Mouse (Mus musculus) heart, postnatal 4 days (tissue): ENCODE measurements around the gene Scn1b. TPM values are rescaled to one million over a fixed set of nuclear protein-coding genes. Genes with fewer than 3 reads are reported as not detected.

Experiments
- DNase-seq: peaks from one replicate; pipeline ENCODE4 v3.0.0; 2021
- total RNA-seq, 2 experiments: library from RNA; stranded (reverse); gene quantifications; 2 replicates each; pipeline ENCODE4 v1.2.3; 2021

Gene Scn1b
- total RNA-seq, 2 experiments from 2014 or later, result 8.2 to 10.4 TPM

DNA sequence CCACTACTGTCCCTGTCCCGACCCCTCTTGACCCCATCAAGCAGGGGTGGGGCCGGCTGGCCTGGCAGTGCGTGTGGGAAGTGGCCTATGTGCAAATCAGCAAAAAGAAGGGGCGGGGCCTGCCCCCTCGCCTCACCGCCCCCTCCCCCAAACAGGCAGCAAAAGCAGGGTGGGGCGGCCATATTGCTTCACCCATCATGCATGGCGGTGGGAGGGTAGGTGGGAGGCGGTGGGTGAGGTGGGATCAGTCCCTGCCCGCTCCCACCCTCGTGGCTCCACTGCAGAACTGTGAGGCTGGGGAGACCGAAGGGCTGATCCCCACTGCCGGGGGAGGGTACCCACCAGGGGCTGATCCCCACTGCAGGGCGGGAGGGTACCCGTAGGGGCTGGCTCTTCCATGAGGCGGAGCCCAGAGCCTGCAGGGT, 10.1 kb downstream of the Scn1b start:
- DNase-seq, result no peak

DNA sequence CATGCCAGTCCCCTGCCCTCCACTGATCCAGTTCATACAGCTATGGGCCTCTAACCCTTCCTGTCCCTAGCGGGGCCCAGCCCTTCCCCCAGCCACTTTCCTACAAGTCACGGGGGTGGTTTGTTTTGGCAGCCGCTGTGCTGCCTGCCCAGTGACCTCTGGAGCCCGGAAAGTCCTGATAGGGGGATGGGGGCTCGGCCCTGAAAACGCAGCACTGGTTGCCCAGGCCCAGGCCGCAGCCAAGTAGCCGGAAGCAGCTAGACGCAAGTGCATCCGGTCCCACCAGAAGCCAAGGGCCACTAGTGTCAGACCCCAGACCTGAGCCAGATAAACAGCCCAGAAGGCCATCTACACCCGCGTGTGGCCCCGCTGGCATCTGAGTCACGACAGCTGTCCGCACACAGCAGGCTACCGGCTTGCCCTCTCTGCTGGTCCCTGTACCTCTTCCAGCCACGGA, 11.2 kb downstream of the Scn1b start:
- DNase-seq, result peak; percentile 85

DNA sequence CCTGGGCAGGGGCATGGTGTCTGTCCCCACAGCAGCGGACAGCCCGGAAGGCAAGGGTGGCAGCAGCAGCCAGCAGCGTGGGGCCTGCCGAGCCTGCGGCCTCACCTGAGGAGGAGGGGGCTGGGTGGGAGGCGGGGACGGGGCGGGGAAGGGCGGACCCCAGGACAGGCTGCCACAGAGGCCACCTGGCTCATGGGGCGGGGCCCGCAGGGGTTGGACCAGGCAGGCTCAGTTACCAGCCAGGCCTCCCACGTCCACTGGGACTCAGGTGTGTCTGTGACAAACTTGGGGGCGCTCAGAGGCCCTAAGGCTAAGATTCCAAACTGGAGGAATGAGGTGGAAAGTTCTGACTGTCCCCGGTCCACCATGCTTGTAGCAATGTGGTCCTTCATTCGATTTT, 11.6 kb downstream of the Scn1b start, which contains the start of gene Hpn:
Hpn (minus strand) TSS at position 109 of the 400 bp plus-strand sequence.
- DNase-seq, result no peak

DNA sequence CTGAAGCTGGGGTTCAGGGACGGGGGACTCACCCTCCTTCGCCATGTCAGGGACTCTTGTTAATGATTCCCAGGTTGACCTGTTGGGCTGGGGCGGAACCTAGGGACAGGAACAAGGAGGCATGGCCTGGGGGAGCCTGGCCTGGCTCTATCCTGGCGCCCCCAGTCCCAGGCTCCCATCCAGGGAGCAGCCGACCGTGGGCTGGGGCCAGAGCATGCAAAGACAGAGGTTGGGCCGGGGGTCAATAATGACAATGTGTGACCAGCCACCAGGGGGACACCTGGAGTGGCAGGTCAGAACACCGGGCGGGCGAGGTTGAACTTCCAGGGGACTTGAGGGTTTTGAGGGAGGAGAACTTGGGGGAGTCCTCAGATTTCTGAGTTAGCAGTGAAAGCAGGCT, 12.2 kb downstream of the Scn1b start:
- no peak for DNase-seq

DNA sequence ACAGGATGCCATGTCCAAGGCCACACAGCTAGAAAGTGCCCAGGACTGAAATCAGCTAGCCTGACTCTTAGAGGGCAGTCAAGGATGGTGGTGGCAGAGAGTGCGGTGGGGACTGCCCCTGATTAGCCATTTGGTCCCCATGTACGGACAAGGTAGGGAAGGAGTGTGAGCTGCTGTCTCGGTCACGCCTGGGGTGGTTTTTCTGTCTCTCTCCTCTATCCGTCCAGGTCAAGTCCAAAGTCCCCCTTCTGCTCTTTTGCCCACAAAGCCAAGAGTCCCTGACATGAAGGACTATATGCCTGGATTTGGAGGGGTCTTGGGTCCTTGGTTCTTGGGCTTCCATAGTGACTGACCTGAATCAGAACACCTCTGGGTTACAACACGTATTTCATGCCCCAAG, 13.0 kb downstream of the Scn1b start:
- DNase-seq, result no peak

DNA sequence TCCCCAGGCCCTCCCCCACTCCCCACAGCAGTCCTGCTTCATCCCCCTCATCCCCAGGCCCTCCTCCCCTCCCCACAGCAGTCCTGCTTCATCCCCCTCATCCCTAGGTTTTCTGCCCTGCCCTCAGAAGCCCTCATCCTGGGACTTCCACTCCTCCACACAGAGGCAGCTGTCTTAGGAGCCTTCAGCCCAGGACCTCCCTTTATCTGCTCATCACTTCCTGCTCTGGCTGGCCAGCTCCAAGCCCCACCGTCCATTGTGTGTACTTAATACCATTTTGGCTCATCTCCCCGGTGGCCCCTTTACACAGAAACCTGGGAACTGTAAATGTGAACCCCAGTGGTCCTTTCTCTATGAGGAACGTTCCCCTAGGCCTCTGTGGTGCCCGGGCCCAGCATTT, 14.8 kb downstream of the Scn1b start:
- DNase-seq, result peak; percentile 41

DNA sequence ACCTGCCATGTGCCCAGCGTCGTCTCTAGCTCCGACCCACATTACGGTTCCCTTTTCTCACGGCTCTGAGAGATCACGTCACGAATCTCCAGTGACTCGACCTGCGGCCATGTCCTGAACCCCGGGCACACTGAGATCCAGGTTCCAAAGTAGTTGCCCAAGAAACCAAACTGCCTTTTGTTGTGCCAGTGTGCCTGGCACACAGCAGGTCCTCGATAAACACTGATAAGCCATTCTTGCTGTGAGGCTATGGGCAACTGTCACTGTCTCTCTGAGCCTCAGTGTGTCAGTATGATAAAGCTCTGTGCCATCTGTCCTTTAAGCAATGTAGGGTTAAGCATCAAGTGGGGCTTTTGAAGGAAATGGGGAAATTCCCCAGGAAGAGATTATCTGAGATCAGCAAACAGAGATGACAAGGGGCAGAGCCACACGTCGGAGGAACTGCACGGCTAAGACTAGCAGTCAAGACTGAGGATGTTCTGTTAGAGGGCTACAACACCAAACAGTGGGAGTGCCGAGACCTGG, 15.9 kb downstream of the Scn1b start:
- no peak for DNase-seq

DNA sequence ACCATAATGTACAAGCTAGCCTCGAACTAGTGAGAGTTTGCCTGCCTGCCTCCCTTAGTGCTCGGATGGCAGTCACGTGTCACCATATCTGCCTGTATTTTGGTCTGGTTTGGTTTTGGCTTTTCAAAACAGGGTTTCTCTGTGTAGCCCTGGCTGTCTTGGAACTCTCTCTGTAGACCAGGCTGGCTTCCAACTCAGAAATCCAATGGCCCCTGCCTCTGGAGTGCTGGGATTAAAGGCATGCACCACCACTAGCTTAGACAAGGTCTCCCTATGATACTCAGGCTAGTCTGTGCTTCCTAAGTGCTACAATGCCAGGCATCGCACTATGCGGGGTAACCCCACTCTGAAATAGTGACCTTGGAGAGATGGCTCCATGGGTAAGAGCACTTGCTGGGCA, 17.0 kb downstream of the Scn1b start:
- DNase-seq, result no peak

DNA sequence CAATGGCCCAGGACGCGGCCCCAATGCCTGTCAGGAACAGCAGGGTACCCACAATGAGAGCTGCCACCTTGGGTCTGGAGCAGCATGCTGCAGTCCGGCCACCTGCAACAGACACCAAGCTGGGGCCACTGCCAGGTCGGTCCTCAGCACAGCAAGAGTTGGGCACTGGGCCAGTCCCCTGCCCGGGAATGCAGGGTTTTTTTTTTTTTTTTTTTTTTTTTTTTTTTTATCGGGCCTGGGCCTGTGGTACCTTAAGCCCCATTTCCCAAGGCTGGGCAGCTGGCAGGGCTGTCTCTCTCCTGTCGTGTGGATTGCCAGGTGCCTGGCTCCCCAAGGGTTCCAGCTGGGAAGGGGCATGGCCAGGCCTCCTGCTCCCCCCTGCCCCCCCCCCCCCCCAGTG, 17.7 kb downstream of the Scn1b start:
- peak; percentile 79 for DNase-seq

DNA sequence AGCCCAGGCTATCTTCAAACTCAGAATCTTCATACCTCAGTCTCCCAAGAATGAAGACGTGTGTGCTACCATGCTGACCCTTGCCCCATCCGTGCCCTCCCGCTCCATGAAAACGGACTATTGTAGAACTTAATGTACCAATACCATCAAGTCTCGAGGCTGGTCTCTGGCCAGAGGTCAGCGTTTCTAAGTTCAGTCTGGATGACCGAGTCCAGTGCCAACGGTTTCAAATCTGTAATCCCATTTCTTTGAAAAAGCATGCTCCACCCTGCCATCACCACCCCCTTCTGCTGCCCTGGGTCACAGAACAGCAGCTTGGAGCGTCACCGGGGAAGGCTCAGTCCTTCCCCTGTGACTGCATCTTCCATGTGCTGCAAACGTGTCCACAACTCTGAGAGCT, 19.0 kb downstream of the Scn1b start:
- no peak for DNase-seq

DNA sequence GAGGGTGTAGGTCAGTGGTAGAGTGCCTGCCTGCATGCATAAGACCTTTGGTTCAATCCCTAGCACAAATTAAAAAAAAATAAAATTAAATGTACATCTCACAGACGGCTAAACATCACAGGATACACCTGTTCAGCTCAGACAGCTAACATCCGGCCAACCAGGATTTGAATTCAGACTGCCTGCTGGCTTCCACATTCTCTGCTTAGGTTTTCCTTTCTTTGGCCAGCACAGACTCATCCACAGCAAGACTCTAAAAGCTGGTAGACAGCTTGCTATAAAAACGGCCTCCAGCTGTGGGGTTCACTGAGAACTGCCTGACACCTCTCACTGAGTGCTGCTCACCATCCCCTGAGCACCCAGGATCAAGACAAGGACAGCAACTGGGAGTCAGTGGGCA, 20.6 kb downstream of the Scn1b start:
- DNase-seq, result no peak

DNA sequence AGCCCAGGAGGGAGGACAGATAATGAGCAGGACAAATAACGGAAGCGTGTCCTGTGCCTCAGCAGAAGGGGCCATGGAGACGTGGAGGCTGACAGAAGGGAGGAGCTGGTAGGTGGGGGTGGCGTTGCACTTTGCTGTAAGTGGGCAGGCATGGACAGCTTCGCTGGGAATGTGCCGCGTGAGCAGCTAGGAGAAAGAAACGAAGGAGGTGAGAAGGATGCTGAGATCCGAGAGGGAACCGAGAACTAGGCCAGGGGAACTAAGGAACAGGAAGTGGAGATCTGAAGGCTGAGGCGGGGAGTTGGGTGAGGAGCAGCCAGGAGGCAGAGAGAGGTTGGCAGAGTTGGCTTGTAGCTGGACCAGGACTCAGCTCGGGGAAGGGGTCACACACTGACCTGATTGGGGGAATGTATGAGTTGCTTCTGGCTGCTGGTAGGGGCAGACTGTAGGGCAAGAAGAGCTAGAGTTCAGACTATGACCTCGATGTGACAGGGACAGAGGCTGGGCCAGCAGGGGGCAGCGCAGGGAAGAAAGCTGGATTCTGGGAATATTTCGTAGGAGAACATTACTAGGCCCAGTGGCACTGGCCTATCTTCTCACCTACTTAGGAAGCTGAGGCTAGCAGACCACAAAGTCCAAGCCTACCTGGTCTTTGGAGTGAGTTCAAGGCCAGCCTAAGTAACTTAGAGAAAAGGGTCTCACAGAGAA, 21.6 kb downstream of the Scn1b start:
- peak; percentile 82 for DNase-seq

DNA sequence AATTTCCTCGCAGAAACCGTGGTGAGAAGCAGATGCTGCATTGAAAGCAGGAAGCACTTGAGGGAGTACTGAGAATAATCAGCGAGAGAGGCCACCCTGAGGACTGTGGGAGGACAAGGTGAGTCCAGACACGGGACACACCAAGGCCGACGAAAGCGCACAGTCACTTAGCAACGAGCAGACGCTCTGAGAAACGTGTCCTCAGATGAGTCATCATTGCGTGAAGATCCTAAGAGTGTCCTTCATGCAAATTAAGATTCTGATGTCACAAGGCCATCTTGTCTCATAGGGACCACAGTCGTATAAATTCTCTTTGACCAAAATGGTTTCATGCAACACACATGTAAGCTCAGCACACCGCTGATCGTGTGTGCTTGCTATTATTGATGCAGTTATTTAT, 26.0 kb downstream of the Scn1b start:
- DNase-seq, result no peak

DNA sequence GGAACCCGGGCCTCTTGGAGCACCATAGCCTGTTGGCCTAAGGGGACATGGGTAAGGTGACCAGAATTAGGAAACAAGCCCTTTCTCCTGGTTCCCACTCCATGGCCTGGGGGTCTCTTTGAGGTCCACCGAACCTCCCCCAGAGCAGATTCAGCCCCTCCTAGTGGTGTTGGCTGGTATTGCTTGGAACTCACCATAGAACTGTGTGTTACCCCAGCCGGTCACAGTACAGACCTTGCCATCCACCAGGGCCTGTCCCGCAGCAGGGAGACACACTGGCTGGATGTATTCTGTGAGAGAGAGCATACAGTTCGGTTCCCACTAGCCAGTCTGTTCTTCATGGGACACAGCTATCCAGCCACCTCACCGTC, 27.2 kb downstream of the Scn1b start:
- DNase-seq, result no peak

DNA sequence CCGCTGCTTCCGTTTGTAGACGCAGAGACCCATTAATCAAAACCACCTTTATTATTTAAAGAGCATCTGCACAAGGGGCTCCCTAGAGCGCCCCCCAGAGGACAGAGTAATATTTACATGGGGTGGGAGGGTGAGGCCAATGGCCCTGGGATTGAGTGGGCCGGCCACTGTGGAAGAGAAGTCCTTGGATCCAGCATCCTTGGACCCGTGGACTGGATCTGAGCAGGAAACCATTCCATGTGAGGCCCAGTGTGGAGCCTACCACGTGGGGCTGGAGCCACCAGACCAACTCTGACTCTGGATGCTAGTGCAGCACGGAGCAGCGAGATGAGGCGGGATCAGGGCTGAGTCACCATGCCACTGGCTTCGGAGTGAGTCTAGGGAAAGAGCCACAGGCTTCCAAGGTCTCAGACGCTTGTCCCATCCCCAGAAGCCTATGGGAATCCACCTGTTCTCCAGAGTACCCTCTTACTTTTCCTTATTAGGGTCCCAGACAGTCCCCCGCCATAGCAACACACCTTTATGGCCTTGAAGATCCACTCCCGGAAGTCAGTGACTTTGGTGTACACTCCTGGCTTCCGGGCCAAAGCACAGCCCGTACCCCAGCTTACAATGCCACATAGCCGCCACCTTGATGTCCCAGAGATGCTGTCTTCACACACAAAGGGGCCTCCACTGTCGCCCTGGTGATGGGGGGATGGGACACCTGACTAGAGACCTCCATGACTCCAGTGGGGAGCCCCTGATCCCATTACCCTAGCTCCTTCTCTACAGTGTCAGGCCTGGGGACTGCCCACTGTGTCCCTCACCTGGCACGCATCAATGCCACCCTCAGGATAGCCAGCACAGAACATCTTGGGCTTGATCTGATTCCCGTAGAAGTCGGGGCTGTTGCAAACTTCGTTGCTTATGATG, 27.8 kb downstream of the Scn1b start:
- peak; percentile 47 for DNase-seq

DNA sequence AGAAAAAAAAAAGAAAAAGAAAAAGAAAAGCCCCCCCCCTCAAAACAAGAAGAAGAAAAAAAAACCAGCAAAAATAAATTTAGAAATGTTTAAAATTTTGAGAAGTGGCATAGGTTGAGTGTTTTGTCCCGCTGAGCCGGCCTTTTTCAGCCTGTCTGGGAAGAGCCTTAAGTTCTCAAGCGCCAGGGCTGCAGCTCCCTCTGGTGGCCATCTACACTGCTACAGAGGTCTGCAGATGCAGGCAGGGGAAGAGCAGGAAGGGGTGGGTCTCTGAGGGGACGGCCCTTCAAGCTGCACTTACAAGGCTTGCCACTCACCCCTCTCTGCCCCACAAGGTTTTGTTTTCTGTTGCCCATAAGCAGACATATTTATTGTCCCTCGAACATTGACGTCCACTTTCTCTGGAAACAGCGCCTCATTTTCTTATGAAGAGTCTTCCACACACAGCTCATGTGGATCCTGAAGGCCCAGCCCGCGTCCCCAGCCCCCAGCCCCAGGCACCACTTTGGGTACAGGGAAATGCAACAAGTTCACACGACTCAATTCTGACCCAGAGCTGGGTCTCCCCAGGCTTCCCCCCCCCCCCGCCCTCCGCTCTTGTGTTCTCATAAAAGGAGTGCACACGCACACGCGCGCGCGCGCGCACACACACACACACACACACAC, 29.1 kb downstream of the Scn1b start:
- peak; percentile 95 for DNase-seq

DNA sequence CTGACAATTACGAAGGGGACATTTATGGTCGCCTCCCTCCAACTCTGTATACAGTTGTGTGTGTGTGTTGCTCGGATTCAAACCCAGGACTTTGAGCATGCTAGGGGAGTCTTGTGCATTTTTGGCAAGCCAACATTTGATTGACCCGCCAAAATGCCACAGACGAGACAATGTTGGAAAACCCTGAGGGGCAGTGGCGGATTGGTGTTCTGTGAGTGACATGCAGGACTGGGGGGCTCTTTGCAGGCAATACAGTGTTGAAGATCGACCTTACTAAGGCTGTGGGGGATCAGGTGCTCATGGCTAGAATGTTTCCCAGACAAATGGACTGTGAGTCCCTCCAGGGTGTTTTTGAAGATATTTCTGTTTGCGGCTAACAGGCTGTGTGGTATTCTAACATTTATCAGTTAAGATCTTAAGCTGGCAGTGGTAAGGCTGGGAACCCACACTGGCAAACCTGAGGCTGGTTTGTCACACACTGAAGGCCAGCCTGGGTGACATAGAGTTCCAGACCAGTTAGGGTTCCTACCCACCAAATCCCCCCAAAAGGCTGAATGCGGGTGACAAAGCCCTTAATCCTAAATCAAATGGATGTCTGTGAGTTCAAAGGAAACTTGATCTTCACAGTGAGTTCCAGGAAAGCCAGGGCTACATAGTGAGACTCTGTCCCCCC, 29.8 kb downstream of the Scn1b start:
- DNase-seq, result no peak

DNA sequence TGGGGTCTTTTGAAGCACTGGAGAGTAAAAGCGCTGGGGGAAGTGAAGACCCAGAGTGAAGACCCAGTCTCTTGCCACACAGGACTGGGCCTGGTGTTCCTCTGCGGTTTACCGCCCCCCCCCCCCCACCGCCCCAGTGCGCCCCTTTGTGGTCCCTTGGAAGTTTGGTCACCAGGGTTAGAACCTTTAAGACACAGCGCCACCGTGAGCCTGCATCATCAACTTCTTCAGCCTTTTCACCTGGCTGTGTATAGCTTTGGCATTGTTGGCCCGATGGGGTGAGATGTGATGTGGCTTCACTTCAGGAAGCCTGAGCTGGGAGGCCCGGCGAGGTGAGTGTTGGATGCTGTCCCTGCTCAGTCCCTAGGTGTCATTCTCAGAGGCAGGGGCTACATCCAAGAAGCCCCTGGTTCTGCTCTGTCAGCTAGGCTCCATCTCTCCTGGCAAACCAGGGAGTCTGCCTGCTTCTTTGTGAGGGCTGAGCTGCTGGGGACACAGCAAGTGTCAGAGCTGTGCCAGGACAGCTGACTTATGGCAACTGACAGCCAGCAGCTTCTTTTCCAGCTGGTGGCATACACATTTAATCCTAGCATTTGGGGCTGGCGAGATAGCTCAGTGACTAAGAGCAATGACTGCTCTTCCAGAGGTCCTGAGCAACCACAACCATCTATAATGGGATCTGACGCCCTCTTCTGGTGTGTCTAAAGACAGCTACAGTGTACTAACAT, 31.9 kb downstream of the Scn1b start:
- no peak for DNase-seq

DNA sequence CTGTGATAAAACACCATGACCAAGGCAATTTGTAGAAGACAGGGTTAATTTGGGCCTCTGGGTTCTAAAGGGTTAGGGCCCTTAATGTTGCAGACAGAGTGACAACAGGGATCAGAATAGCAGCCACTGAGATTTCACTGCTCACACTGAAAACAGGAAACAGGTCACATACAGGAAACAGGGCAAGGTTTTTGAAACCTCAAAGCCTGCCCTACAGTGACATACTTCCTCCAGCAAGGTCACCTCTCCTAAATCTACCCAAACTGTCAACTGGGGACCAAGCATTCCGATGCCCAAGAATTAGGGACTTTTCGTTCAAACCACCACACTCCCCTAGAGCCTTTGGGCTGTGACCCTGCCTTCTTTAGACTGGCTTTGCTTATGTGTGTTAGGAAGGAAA, 37.1 kb downstream of the Scn1b start:
- no peak for DNase-seq

DNA sequence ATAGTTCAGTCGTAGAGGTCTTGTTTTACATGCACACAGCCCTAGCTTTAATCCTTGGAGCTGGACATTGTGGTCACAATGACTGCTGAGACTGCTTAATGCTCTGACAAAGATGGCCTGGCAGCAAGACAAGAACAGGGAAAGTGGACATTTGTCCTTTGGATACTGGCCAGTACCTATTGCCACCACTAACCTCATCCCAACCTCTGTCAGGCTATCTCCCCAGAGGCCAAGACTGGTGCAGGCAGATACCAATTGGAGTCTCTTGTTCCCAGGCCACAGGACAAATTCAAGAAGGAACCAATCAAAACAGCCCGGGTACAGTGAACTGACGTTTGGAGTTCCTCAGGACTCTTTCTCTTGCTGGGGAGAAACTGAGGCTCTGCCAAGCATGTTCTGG, 38.6 kb downstream of the Scn1b start:
- DNase-seq, result no peak

DNA sequence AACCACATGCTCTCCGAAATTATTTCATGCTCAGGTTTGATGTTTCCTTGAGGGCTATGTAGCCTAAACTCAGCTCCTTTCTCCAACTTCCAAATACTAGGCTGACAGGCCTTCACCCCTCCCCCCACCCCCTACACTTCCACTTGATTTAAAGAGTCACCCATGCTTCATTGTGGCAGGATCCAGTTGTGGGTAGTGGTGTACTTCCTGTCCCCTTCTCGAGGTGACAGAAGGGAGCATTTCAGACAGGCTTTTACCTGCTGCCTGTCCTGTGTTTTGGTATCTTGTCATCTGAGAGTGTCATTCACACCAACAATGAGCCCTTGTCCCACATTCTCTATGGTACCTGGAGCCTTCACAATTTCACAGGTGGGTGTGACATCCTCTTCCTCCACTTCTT, 39.5 kb downstream of the Scn1b start:
- DNase-seq, result no peak
